Mouse (Mus musculus): ENCODE measurements around the gene Gm10320. TPM values are rescaled to one million over a fixed set of nuclear protein-coding genes. Genes with fewer than 3 reads are reported as not detected.

Gene Gm10320
- not detected in 2 replicates for total RNA-seq (2014; rRNA removed)
- 0.43 and 1.2 TPM in 2 replicates for polyA plus RNA-seq (2015; fragmentation: Nextera tagmentation; extraction: Ambion mirVana)

GRCm38 (mm10) chr13:98491909-98492308, at the start of gene Gm10320:
TSS of gene Gm10320 (minus strand) at chr13:98492001.
- H3K4me2 ChIP-seq (ENCODE audit: low read depth, low read length, poor library complexity, severe bottlenecking) = no peak within 1 kb of the TSS
- 76% methylated on average over 3 of the region's 3 CpGs for WGBS

GRCm38 (mm10) chr13:98541601-98542000, 49.8 kb upstream of the Gm10320 start:
- Histone ChIP-seq H3K4me2 (ENCODE audit: low read depth, low read length, poor library complexity, severe bottlenecking) (no peak overlapping the region), H3K4me1 (ENCODE audit: insufficient read depth, low read length) (no peaks in the 10 kb centered on the region), H3K9ac (replicated peaks; ENCODE audit: low read length, poor library complexity, severe bottlenecking) (no peak overlapping the region), H3K27ac (ENCODE audit: low read depth, low read length) (no peak overlapping the region), H3K9me3 (ENCODE audit: low read length) (no peaks in the 10 kb centered on the region), H3K36me3 (ENCODE audit: insufficient read depth, low read length) (no peaks in the 10 kb centered on the region), H3K27me3 (ENCODE audit: insufficient read depth, low read length) (peaks cover 4% of the 10 kb centered on the region; the same call in 1 of the 2 replicates), H3K4me3 (ENCODE audit: low read depth, low read length) (no peak overlapping the region)
- ATAC-seq (ENCODE audit: low FRiP score) = no peak
- no peak for DNase-seq (ENCODE audit: low spot score)
- TF ChIP-seq CTCF (IDR thresholded peaks at IDR 0.05) = no peak
- WGBS = 88% methylated on average over 2 of the region's 2 CpGs

More at GRCm38 (mm10) chr13:98491909-98492308, at the start of gene Gm10320:
- ATAC-seq (ENCODE audit: low FRiP score) (no peak), DNase-seq (ENCODE audit: low spot score) (no peak)
- Histone ChIP-seq H3K9me3 (ENCODE audit: low read length) (no peaks in the 10 kb centered on the region), H3K36me3 (ENCODE audit: insufficient read depth, low read length) (no peaks in the 10 kb centered on the region), H3K27me3 (ENCODE audit: insufficient read depth, low read length) (peaks cover 4% of the 10 kb centered on the region), H3K4me1 (ENCODE audit: insufficient read depth, low read length) (no peaks in the 10 kb centered on the region), H3K27ac (ENCODE audit: low read depth, low read length) (no peak within 1 kb of the TSS), H3K4me3 (ENCODE audit: low read depth, low read length) (no peak within 1 kb of the TSS), H3K9ac (replicated peaks; ENCODE audit: low read length, poor library complexity, severe bottlenecking) (no peak within 1 kb of the TSS)
- TF ChIP-seq CTCF (IDR thresholded peaks at IDR 0.05) = no peak

- no peaks in the 10 kb centered on the region for H3K9me3 ChIP-seq (ENCODE audit: low read length)
- no peak overlapping the region for H3K4me3 ChIP-seq (ENCODE audit: low read depth, low read length)
- peaks cover 15% of the 10 kb centered on the region for H3K27me3 ChIP-seq (ENCODE audit: insufficient read depth, low read length)
- ATAC-seq (ENCODE audit: low FRiP score) (no peak), DNase-seq (ENCODE audit: low spot score) (no peak)
- TF ChIP-seq CTCF (IDR thresholded peaks at IDR 0.05) = no peak
- no peak overlapping the region for H3K27ac ChIP-seq (ENCODE audit: low read depth, low read length)
- no peaks in the 10 kb centered on the region for H3K36me3 ChIP-seq (ENCODE audit: insufficient read depth, low read length)
- no peak overlapping the region for H3K9ac ChIP-seq (replicated peaks; ENCODE audit: low read length, poor library complexity, severe bottlenecking)
- 87% methylated on average over 3 of the region's 3 CpGs for WGBS
- H3K4me2 ChIP-seq (ENCODE audit: low read depth, low read length, poor library complexity, severe bottlenecking) = no peak overlapping the region
- no peaks in the 10 kb centered on the region for H3K4me1 ChIP-seq (ENCODE audit: insufficient read depth, low read length)
Measured at GRCm38 (mm10) chr13:98540206-98540605, 48.4 kb upstream of the Gm10320 start.

- no peak for DNase-seq (ENCODE audit: low spot score)
- Histone ChIP-seq H3K9ac (replicated peaks; ENCODE audit: low read length, poor library complexity, severe bottlenecking) (no peak overlapping the region), H3K36me3 (ENCODE audit: insufficient read depth, low read length) (no peaks in the 10 kb centered on the region), H3K4me3 (ENCODE audit: low read depth, low read length) (no peak overlapping the region), H3K4me2 (ENCODE audit: low read depth, low read length, poor library complexity, severe bottlenecking) (no peak overlapping the region), H3K9me3 (ENCODE audit: low read length) (no peaks in the 10 kb centered on the region), H3K27me3 (ENCODE audit: insufficient read depth, low read length) (peaks cover 15% of the 10 kb centered on the region), H3K27ac (ENCODE audit: low read depth, low read length) (no peak overlapping the region), H3K4me1 (ENCODE audit: insufficient read depth, low read length) (no peaks in the 10 kb centered on the region; the same call in 1 of the 2 replicates)
- WGBS = 81% methylated on average over 7 of the region's 7 CpGs
- no peak for TF ChIP-seq CTCF (IDR thresholded peaks at IDR 0.05)
- ATAC-seq (ENCODE audit: low FRiP score) = no peak
Measured at GRCm38 (mm10) chr13:98539311-98539710, 47.5 kb upstream of the Gm10320 start.

GRCm38 (mm10) chr13:98538587-98538986, 46.8 kb upstream of the Gm10320 start:
- H3K36me3 ChIP-seq (ENCODE audit: insufficient read depth, low read length) = no peaks in the 10 kb centered on the region
- TF ChIP-seq CTCF (IDR thresholded peaks at IDR 0.05) = no peak
- no peaks in the 10 kb centered on the region; the same call in 1 of the 2 replicates for H3K4me1 ChIP-seq (ENCODE audit: insufficient read depth, low read length)
- no peak overlapping the region for H3K27ac ChIP-seq (ENCODE audit: low read depth, low read length)
- no peak overlapping the region for H3K9ac ChIP-seq (replicated peaks; ENCODE audit: low read length, poor library complexity, severe bottlenecking)
- H3K27me3 ChIP-seq (ENCODE audit: insufficient read depth, low read length) = peaks cover 13% of the 10 kb centered on the region
- DNase-seq (ENCODE audit: low spot score) = peak; percentile 63
- no peak for ATAC-seq (ENCODE audit: low FRiP score)
- no peak overlapping the region for H3K4me3 ChIP-seq (ENCODE audit: low read depth, low read length)
- WGBS = 77% methylated on average over 5 of the region's 5 CpGs
- H3K9me3 ChIP-seq (ENCODE audit: low read length) = no peaks in the 10 kb centered on the region
- no peak overlapping the region for H3K4me2 ChIP-seq (ENCODE audit: low read depth, low read length, poor library complexity, severe bottlenecking)

- Histone ChIP-seq H3K9ac (replicated peaks; ENCODE audit: low read length, poor library complexity, severe bottlenecking) (no peak overlapping the region), H3K9me3 (ENCODE audit: low read length) (no peaks in the 10 kb centered on the region), H3K36me3 (ENCODE audit: insufficient read depth, low read length) (no peaks in the 10 kb centered on the region), H3K4me3 (ENCODE audit: low read depth, low read length) (no peak overlapping the region), H3K4me2 (ENCODE audit: low read depth, low read length, poor library complexity, severe bottlenecking) (no peak overlapping the region), H3K27ac (ENCODE audit: low read depth, low read length) (no peak overlapping the region), H3K4me1 (ENCODE audit: insufficient read depth, low read length) (no peaks in the 10 kb centered on the region; the same call in 1 of the 2 replicates), H3K27me3 (ENCODE audit: insufficient read depth, low read length) (peaks cover 21% of the 10 kb centered on the region)
- no peak for ATAC-seq (ENCODE audit: low FRiP score)
- 40% methylated on average over 2 of the region's 2 CpGs for WGBS
- no peak for DNase-seq (ENCODE audit: low spot score)
- TF ChIP-seq CTCF (IDR thresholded peaks at IDR 0.05) = no peak; the same call in 1 of the 2 replicates
Measured at GRCm38 (mm10) chr13:98534913-98535262, 43.1 kb upstream of the Gm10320 start.

All from midbrain, postnatal 0 days (tissue).